In genomic region chr11:22611102-22611869, GRCm38 (mm10) we compare ENCODE assay signal across 12 mouse cellular contexts.
DNase-seq lines count a peak whose midpoint lies in the region; ATAC-seq and TF ChIP-seq lines count a peak whose summit lies in the region.
"Had no signal": no experiment of that assay in that cellular context is flagged by ENCODE, and none has a peak within 500 bp of the region (broad histone marks: within the 10 kb centered on the region; RNA-seq: fewer than 3 reads in every experiment).

No protein-coding gene starts in this region.

- H3K27me3 ChIP-seq in hindbrain, postnatal 0 days (ENCODE audit: insufficient read depth, low read length), result no peaks in the 10 kb centered on the region
- H3K27me3 ChIP-seq in hindbrain, embryonic 13.5 days, result no peaks in the 10 kb centered on the region
- H3K27me3 ChIP-seq in ES-Bruce4 (ENCODE audit: control insufficient read depth, insufficient read depth, low read length, poor library complexity, severe bottlenecking), result no peaks in the 10 kb centered on the region
- no peaks in the 10 kb centered on the region for H3K27me3 ChIP-seq in limb, embryonic 11.5 days (ENCODE audit: control insufficient read depth, insufficient read depth, low read length)
- H3K27me3 ChIP-seq: neural tube, embryonic 12.5 days had no signal

- H3K9me3 ChIP-seq in hindbrain, postnatal 0 days (ENCODE audit: low read length), result no peaks in the 10 kb centered on the region
- no peaks in the 10 kb centered on the region for H3K9me3 ChIP-seq in hindbrain, embryonic 13.5 days
- H3K9me3 ChIP-seq in ES-Bruce4 (replicated peaks; ENCODE audit: control insufficient read depth, insufficient read depth, low read length, poor library complexity, severe bottlenecking), result peaks cover 16% of the 10 kb centered on the region
- no peaks in the 10 kb centered on the region for H3K9me3 ChIP-seq in limb, embryonic 11.5 days (ENCODE audit: control insufficient read depth, low read length)
- H3K9me3 ChIP-seq: liver, embryonic 12.5 days; neural tube, embryonic 12.5 days had no signal

- no peak overlapping the region for H3K27ac ChIP-seq in hindbrain, postnatal 0 days
- no peak overlapping the region for H3K27ac ChIP-seq in hindbrain, embryonic 13.5 days
- H3K27ac ChIP-seq in ES-Bruce4 (ENCODE audit: insufficient read depth, low read length), result peak overlapping the region; percentile 95
- peak overlapping the region; percentile 48; the same call in 1 of the 2 replicates for H3K27ac ChIP-seq in limb, embryonic 11.5 days (replicated peaks; ENCODE audit: low read depth, low read length)
- H3K27ac ChIP-seq: liver, embryonic 12.5 days; neural tube, embryonic 12.5 days had no signal

- no peak for TF ChIP-seq EP300 in ES-Bruce4 (IDR thresholded peaks at IDR 0.05; ENCODE audit: insufficient read depth, low read depth, low read length)

- WGBS in hindbrain, postnatal 0 days, result 58% methylated on average over 6 of the region's 6 CpGs
- 72% methylated on average over 6 of the region's 6 CpGs for WGBS in hindbrain, embryonic 13.5 days
- 42% methylated on average over 6 of the region's 6 CpGs for WGBS in limb, embryonic 11.5 days

- no peak for TF ChIP-seq CTCF in hindbrain, postnatal 0 days (IDR thresholded peaks at IDR 0.05; ENCODE audit: low read depth)
- TF ChIP-seq CTCF in ES-Bruce4 (IDR thresholded peaks at IDR 0.05; ENCODE audit: low read depth, low read length), result no peak

- intact Hi-C loops in gastrocnemius, postnatal 36 days (cut with DNase I), result loop anchor here (10.0 kb wide), 1 partner anchor 316 kb away; no protein-coding TSS in a partner anchor

- peaks cover 12% of the 10 kb centered on the region; the same call in 1 of the 2 replicates for H3K4me1 ChIP-seq in hindbrain, postnatal 0 days (ENCODE audit: insufficient read depth, low read length)
- H3K4me1 ChIP-seq in hindbrain, embryonic 13.5 days (replicated peaks), result peaks cover 7% of the 10 kb centered on the region; the same call in 1 of the 2 replicates
- H3K4me1 ChIP-seq in ES-Bruce4 (ENCODE audit: control insufficient read depth, insufficient read depth, low read length), result peaks cover 4% of the 10 kb centered on the region
- peaks cover 16% of the 10 kb centered on the region for H3K4me1 ChIP-seq in limb, embryonic 11.5 days (ENCODE audit: control insufficient read depth, insufficient read depth, low read length)

- TF ChIP-seq POLR2A in ES-Bruce4 (IDR thresholded peaks at IDR 0.05; ENCODE audit: insufficient read depth, low read length), result no peak

- H3K9ac ChIP-seq in hindbrain, postnatal 0 days (replicated peaks; ENCODE audit: low read length), result no peak overlapping the region
- H3K9ac ChIP-seq in hindbrain, embryonic 13.5 days, result no peak overlapping the region
- peak overlapping the region; percentile 35 for H3K9ac ChIP-seq in ES-Bruce4 (ENCODE audit: low read depth, poor library complexity, severe bottlenecking)
- H3K9ac ChIP-seq in limb, embryonic 11.5 days (ENCODE audit: low read length), result no peak overlapping the region
- H3K9ac ChIP-seq: liver, embryonic 12.5 days; neural tube, embryonic 12.5 days had no signal

- no peaks in the 10 kb centered on the region for H3K36me3 ChIP-seq in hindbrain, postnatal 0 days (ENCODE audit: insufficient read depth, low read length)
- no peaks in the 10 kb centered on the region for H3K36me3 ChIP-seq in hindbrain, embryonic 13.5 days
- H3K36me3 ChIP-seq in ES-Bruce4 (ENCODE audit: control insufficient read depth, insufficient read depth, low read length, poor library complexity, severe bottlenecking), result no peaks in the 10 kb centered on the region
- H3K36me3 ChIP-seq in limb, embryonic 11.5 days (ENCODE audit: control insufficient read depth, insufficient read depth, low read length), result no peaks in the 10 kb centered on the region
- H3K36me3 ChIP-seq: liver, embryonic 12.5 days; neural tube, embryonic 12.5 days had no signal

- H3K4me3 ChIP-seq in hindbrain, postnatal 0 days (ENCODE audit: low read length), result no peak overlapping the region
- no peak overlapping the region for H3K4me3 ChIP-seq in hindbrain, embryonic 13.5 days
- no peak overlapping the region for H3K4me3 ChIP-seq in ES-Bruce4 (ENCODE audit: low read depth, low read length)
- no peak overlapping the region for H3K4me3 ChIP-seq in limb, embryonic 11.5 days (ENCODE audit: low read depth, low read length)
- H3K4me3 ChIP-seq: liver, embryonic 12.5 days; neural tube, embryonic 12.5 days had no signal

- no peak for DNase-seq in hindbrain, postnatal 0 days (ENCODE audit: low spot score)
- DNase-seq in 3T3-L1 (ENCODE audit: low read depth, low spot score), result peak; percentile 45
- no peak for DNase-seq in limb, embryonic 11.5 days (ENCODE audit: low spot score)
- DNase-seq in cerebellum, adult 9-10 months, result no peak
- DNase-seq in spleen, postnatal 36 days (ENCODE audit: low spot score in 2 of 2), result no peak
- no peak for DNase-seq in gastrocnemius, postnatal 36 days
- DNase-seq: cerebellum, postnatal 36 days; gastrocnemius, postnatal 10 days had no signal

- no peak overlapping the region for H3K4me2 ChIP-seq in hindbrain, postnatal 0 days (ENCODE audit: low read depth, low read length)
- H3K4me2 ChIP-seq in hindbrain, embryonic 13.5 days, result no peak overlapping the region
- no peak overlapping the region for H3K4me2 ChIP-seq in limb, embryonic 11.5 days (ENCODE audit: low read depth, severe bottlenecking)
- H3K4me2 ChIP-seq: liver, embryonic 12.5 days had no signal

- ATAC-seq in hindbrain, postnatal 0 days, result 0 out of 2 replicates have a peak, but pooled peaks have one; percentile 15
- no peak for ATAC-seq in hindbrain, embryonic 13.5 days (ENCODE audit: low FRiP score)
- ATAC-seq in limb, embryonic 11.5 days (ENCODE audit: insufficient number of reproducible peaks, low FRiP score, low TSS enrichment, low read depth), result peak; percentile 62
- ATAC-seq: liver, embryonic 12.5 days had no signal

Comparison
In these comparisons a context has a peak if more than half of its experiments do, and no peak if none do; other contexts are left out.
1. H3K27ac ChIP-seq: peak in ES-Bruce4 (single experiment) and limb, embryonic 11.5 days (single experiment); none in hindbrain, postnatal 0 days (single experiment) and hindbrain, embryonic 13.5 days (single experiment).